Mouse (Mus musculus): ENCODE measurements around the gene Slc4a4. TPM values are rescaled to one million over a fixed set of nuclear protein-coding genes. Genes with fewer than 3 reads are reported as not detected.

Slc4a4 gene
- polyA plus RNA-seq, 2 experiments, result 2.7 to 2.8 TPM

GRCm38 (mm10) chr5:89015878-89016277 is 129.3 kb downstream of the Slc4a4 start:
- 78% methylated on average over 5 of the region's 5 CpGs for WGBS
- Histone ChIP-seq H3K27ac (replicated peaks; ENCODE audit: low read depth, low read length) (no peak overlapping the region), H3K4me2 (replicated peaks; ENCODE audit: low read depth, low read length, severe bottlenecking) (no peak overlapping the region), H3K36me3 (ENCODE audit: control insufficient read depth, insufficient read depth, low read length) (no peaks in the 10 kb centered on the region), H3K9me3 (ENCODE audit: control insufficient read depth, low read length) (no peaks in the 10 kb centered on the region), H3K4me3 (replicated peaks; ENCODE audit: low read length) (no peak overlapping the region), H3K27me3 (ENCODE audit: control insufficient read depth, insufficient read depth, low read length) (no peaks in the 10 kb centered on the region), H3K9ac (ENCODE audit: low read depth, low read length, severe bottlenecking) (no peak overlapping the region), H3K4me1 (ENCODE audit: control insufficient read depth, insufficient read depth, low read length) (no peaks in the 10 kb centered on the region)
- ATAC-seq (ENCODE audit: low FRiP score, low read depth), result no peak
- TF ChIP-seq POLR2A (IDR thresholded peaks at IDR 0.05; ENCODE audit: borderline replicate concordance, extremely low read depth, insufficient read depth, insufficient read length), result no peak
- no peak for DNase-seq (ENCODE audit: low spot score)

- no peak overlapping the region for H3K9ac ChIP-seq (ENCODE audit: low read depth, low read length, severe bottlenecking)
- no peak for TF ChIP-seq POLR2A (IDR thresholded peaks at IDR 0.05; ENCODE audit: borderline replicate concordance, extremely low read depth, insufficient read depth, insufficient read length)
- no peaks in the 10 kb centered on the region for H3K9me3 ChIP-seq (ENCODE audit: control insufficient read depth, low read length)
- H3K4me3 ChIP-seq (replicated peaks; ENCODE audit: low read length), result no peak overlapping the region
- ATAC-seq (ENCODE audit: low FRiP score, low read depth) (no peak), DNase-seq (ENCODE audit: low spot score) (no peak)
- no peaks in the 10 kb centered on the region for H3K27me3 ChIP-seq (ENCODE audit: control insufficient read depth, insufficient read depth, low read length)
- H3K36me3 ChIP-seq (ENCODE audit: control insufficient read depth, insufficient read depth, low read length), result no peaks in the 10 kb centered on the region
- H3K27ac ChIP-seq (replicated peaks; ENCODE audit: low read depth, low read length), result no peak overlapping the region
- no peak overlapping the region for H3K4me2 ChIP-seq (replicated peaks; ENCODE audit: low read depth, low read length, severe bottlenecking)
- no peaks in the 10 kb centered on the region for H3K4me1 ChIP-seq (ENCODE audit: control insufficient read depth, insufficient read depth, low read length)
- WGBS, result 53% methylated on average over 6 of the region's 6 CpGs
These were observed 131.9 kb downstream of the Slc4a4 start for GRCm38 (mm10) chr5:89018537-89018936.

- Histone ChIP-seq H3K4me3 (replicated peaks; ENCODE audit: low read length) (no peak overlapping the region), H3K9me3 (ENCODE audit: control insufficient read depth, low read length) (no peaks in the 10 kb centered on the region), H3K4me2 (replicated peaks; ENCODE audit: low read depth, low read length, severe bottlenecking) (no peak overlapping the region), H3K4me1 (ENCODE audit: control insufficient read depth, insufficient read depth, low read length) (no peaks in the 10 kb centered on the region), H3K27ac (replicated peaks; ENCODE audit: low read depth, low read length) (no peak overlapping the region), H3K9ac (ENCODE audit: low read depth, low read length, severe bottlenecking) (no peak overlapping the region), H3K27me3 (ENCODE audit: control insufficient read depth, insufficient read depth, low read length) (no peaks in the 10 kb centered on the region), H3K36me3 (ENCODE audit: control insufficient read depth, insufficient read depth, low read length) (no peaks in the 10 kb centered on the region)
- 83% methylated on average over 4 of the region's 4 CpGs for WGBS
- no peak for DNase-seq (ENCODE audit: low spot score)
- no peak for TF ChIP-seq POLR2A (IDR thresholded peaks at IDR 0.05; ENCODE audit: borderline replicate concordance, extremely low read depth, insufficient read depth, insufficient read length)
- no peak for ATAC-seq (ENCODE audit: low FRiP score, low read depth)
These were observed 137.8 kb downstream of the Slc4a4 start for GRCm38 (mm10) chr5:89024413-89024812.

- Histone ChIP-seq H3K9ac (ENCODE audit: low read depth, low read length, severe bottlenecking) (no peak overlapping the region), H3K27ac (replicated peaks; ENCODE audit: low read depth, low read length) (no peak overlapping the region), H3K27me3 (ENCODE audit: control insufficient read depth, insufficient read depth, low read length) (no peaks in the 10 kb centered on the region), H3K9me3 (ENCODE audit: control insufficient read depth, low read length) (no peaks in the 10 kb centered on the region), H3K4me1 (ENCODE audit: control insufficient read depth, insufficient read depth, low read length) (no peaks in the 10 kb centered on the region), H3K36me3 (ENCODE audit: control insufficient read depth, insufficient read depth, low read length) (no peaks in the 10 kb centered on the region), H3K4me2 (replicated peaks; ENCODE audit: low read depth, low read length, severe bottlenecking) (no peak overlapping the region), H3K4me3 (replicated peaks; ENCODE audit: low read length) (no peak overlapping the region)
- ATAC-seq (ENCODE audit: low FRiP score, low read depth), result no peak
- WGBS, result 85% methylated on average over 4 of the region's 4 CpGs
- TF ChIP-seq POLR2A (IDR thresholded peaks at IDR 0.05; ENCODE audit: borderline replicate concordance, extremely low read depth, insufficient read depth, insufficient read length), result no peak
- DNase-seq (ENCODE audit: low spot score), result no peak
These were observed 141.0 kb downstream of the Slc4a4 start for GRCm38 (mm10) chr5:89027518-89028085.

GRCm38 (mm10) chr5:89032647-89033046 is 146.0 kb downstream of the Slc4a4 start:
- no peak for TF ChIP-seq POLR2A (IDR thresholded peaks at IDR 0.05; ENCODE audit: borderline replicate concordance, extremely low read depth, insufficient read depth, insufficient read length)
- no peak for ATAC-seq (ENCODE audit: low FRiP score, low read depth)
- no peak overlapping the region for H3K9ac ChIP-seq (ENCODE audit: low read depth, low read length, severe bottlenecking)

GRCm38 (mm10) chr5:89033256-89033655 is 146.6 kb downstream of the Slc4a4 start:
- H3K9ac ChIP-seq (ENCODE audit: low read depth, low read length, severe bottlenecking), result no peak overlapping the region
- 57% methylated on average over 4 of the region's 4 CpGs for WGBS
- no peak for ATAC-seq (ENCODE audit: low FRiP score, low read depth)
- H3K9me3 ChIP-seq (ENCODE audit: control insufficient read depth, low read length), result no peaks in the 10 kb centered on the region
- no peak overlapping the region for H3K4me3 ChIP-seq (replicated peaks; ENCODE audit: low read length)
- no peaks in the 10 kb centered on the region for H3K27me3 ChIP-seq (ENCODE audit: control insufficient read depth, insufficient read depth, low read length)
- no peak for DNase-seq (ENCODE audit: low spot score)
- no peaks in the 10 kb centered on the region for H3K36me3 ChIP-seq (ENCODE audit: control insufficient read depth, insufficient read depth, low read length)
- H3K4me2 ChIP-seq (replicated peaks; ENCODE audit: low read depth, low read length, severe bottlenecking), result no peak overlapping the region
- H3K27ac ChIP-seq (replicated peaks; ENCODE audit: low read depth, low read length), result no peak overlapping the region
- H3K4me1 ChIP-seq (ENCODE audit: control insufficient read depth, insufficient read depth, low read length), result no peaks in the 10 kb centered on the region
- no peak for TF ChIP-seq POLR2A (IDR thresholded peaks at IDR 0.05; ENCODE audit: borderline replicate concordance, extremely low read depth, insufficient read depth, insufficient read length)

More at GRCm38 (mm10) chr5:89032647-89033046, 146.0 kb downstream of the Slc4a4 start:
- WGBS, result 88% methylated on average over 8 of the region's 8 CpGs
- no peaks in the 10 kb centered on the region for H3K27me3 ChIP-seq (ENCODE audit: control insufficient read depth, insufficient read depth, low read length)
- H3K36me3 ChIP-seq (ENCODE audit: control insufficient read depth, insufficient read depth, low read length), result no peaks in the 10 kb centered on the region
- no peak overlapping the region for H3K4me3 ChIP-seq (replicated peaks; ENCODE audit: low read length)
- H3K27ac ChIP-seq (replicated peaks; ENCODE audit: low read depth, low read length), result no peak overlapping the region
- no peaks in the 10 kb centered on the region for H3K4me1 ChIP-seq (ENCODE audit: control insufficient read depth, insufficient read depth, low read length)
- H3K9me3 ChIP-seq (ENCODE audit: control insufficient read depth, low read length), result no peaks in the 10 kb centered on the region
- no peak for DNase-seq (ENCODE audit: low spot score)
- H3K4me2 ChIP-seq (replicated peaks; ENCODE audit: low read depth, low read length, severe bottlenecking), result no peak overlapping the region
